Mouse (Mus musculus): ENCODE data around the gene C530025M09Rik. TPM values are rescaled to one million over a fixed set of nuclear protein-coding genes. Genes with fewer than 3 reads are reported as not detected.

Gene C530025M09Rik
- total and polyA plus RNA-seq, 3 experiments = not detected

DNA sequence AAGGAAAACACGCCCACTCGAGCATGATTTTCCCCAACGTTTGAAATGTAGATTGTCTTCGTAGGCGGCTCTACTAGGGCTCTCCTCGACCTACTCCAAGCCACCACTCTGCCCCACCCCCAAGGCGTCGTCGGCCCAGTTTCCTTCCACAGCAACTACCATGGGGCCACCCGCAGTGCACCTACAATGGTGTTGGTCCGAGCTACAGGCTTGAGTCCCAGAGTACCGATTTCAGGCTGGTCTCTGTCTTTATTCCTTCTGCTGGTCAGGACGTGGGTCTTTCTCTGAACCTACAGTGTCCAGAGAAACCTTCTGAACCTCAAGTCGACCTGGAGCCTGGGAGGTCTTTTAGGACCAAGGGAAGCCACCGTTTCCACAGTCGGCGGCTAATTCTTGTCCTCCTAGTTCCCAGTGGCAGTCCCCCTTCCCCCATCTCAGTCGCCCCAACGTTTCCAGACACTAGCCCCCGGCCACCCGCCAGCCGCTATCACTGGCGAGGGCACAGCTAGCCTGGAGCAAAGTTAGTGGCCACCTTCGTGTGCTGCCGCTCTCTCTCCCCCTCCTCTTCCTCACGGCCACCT is 968 bp downstream of the C530025M09Rik start:
- H3K36me3 ChIP-seq (ENCODE audit: control insufficient read depth in 1 of 2, insufficient read depth in 2 of 2, low read length in 2 of 2) = no peaks in the 10 kb centered on the region
- H3K4me3 ChIP-seq (ENCODE audit: control insufficient read depth in 1 of 2, insufficient read depth in 1 of 2, low read depth in 2 of 2, low read length in 2 of 2) = no peak overlapping the region
- TF ChIP-seq MXI1 (IDR thresholded peaks at IDR 0.05; ENCODE audit: low read depth, low read length) (no peak), E2F4 (IDR thresholded peaks at IDR 0.05; ENCODE audit: borderline replicate concordance, low read depth, low read length) (no peak), CHD1 (IDR thresholded peaks at IDR 0.05; ENCODE audit: low read depth, low read length) (no peak), POLR2AphosphoS2 (IDR thresholded peaks at IDR 0.05; ENCODE audit: low read length) (no peak), MYC (IDR thresholded peaks at IDR 0.05; ENCODE audit: low read depth, low read length) (no peak), POLR2AphosphoS5 (IDR thresholded peaks at IDR 0.05; ENCODE audit: borderline replicate concordance, low read depth, low read length) (no peak), KAT2A (conservative IDR thresholded peaks at IDR 0.05; ENCODE audit: low read depth, low read length) (no peak), CTCF (IDR thresholded peaks at IDR 0.05 in 2 of 3, conservative IDR thresholded peaks at IDR 0.05 in 1 of 3; ENCODE audit: control insufficient read depth in 1 of 3, insufficient read depth in 1 of 3, low read depth in 2 of 3, low read length in 3 of 3, poor library complexity in 1 of 3, severe bottlenecking in 1 of 3) (no peak), NRF1 (IDR thresholded peaks at IDR 0.05; ENCODE audit: insufficient read depth, low read depth, low read length, poor library complexity, severe bottlenecking) (no peak), TAL1 (IDR thresholded peaks at IDR 0.05; ENCODE audit: low read length) (no peak), GABPA (IDR thresholded peaks at IDR 0.05; ENCODE audit: low read depth, low read length) (no peak), ZC3H11A (IDR thresholded peaks at IDR 0.05; ENCODE audit: low read depth, low read length) (no peak), MYB (IDR thresholded peaks at IDR 0.05; ENCODE audit: low read depth, low read length) (no peak), NELFE (IDR thresholded peaks at IDR 0.05; ENCODE audit: low read depth, low read length) (no peak)
- H3K4me1 ChIP-seq (ENCODE audit: control insufficient read depth in 1 of 2, insufficient read depth in 2 of 2, low read length in 2 of 2) = no peaks in the 10 kb centered on the region
- H3K79me2 ChIP-seq (ENCODE audit: control insufficient read depth, insufficient read depth, low read length, poor library complexity) = no peaks in the 10 kb centered on the region
- H3K27me3 ChIP-seq (ENCODE audit: control insufficient read depth in 1 of 2, insufficient read depth in 2 of 2, low read length in 2 of 2) = no peaks in the 10 kb centered on the region
- H3K9me3 ChIP-seq (replicated peaks; ENCODE audit: insufficient read depth, low read length) = no peaks in the 10 kb centered on the region
- H3K9ac ChIP-seq (ENCODE audit: control insufficient read depth, low read depth, low read length, poor library complexity, severe bottlenecking) = no peak overlapping the region
- no peak for DNase-seq (ENCODE audit: low read depth, low spot score)
- no peak overlapping the region for H3K27ac ChIP-seq (ENCODE audit: control insufficient read depth, low read depth, low read length)

DNA sequence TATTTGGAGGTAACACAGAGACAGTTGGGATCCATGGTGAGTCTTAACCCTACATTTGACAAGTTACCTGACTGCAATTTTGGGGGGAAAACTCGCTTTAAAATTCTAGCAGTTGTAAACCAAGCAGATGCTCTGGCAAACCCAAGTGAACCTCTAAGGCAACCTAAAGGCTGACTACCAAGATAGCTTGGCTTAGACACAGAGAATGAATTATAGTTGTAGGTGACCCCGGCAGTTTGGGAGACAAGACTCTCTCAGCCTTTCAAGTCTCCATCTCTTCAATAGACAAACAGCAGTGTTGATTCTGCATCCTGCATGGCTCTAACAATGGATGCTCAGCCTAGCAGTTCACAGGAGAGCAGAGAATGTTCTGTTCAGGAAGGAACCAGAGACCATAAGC is 2.1 kb downstream of the C530025M09Rik start, which contains the start of gene Syndig1:
Gene Syndig1 (plus strand): TSS at position 301 of the 400 bp plus-strand sequence.
- Histone ChIP-seq H3K27me3 (ENCODE audit: control insufficient read depth in 1 of 2, insufficient read depth in 2 of 2, low read length in 2 of 2) (no peaks in the 10 kb centered on the region), H3K79me2 (ENCODE audit: control insufficient read depth, insufficient read depth, low read length, poor library complexity) (no peaks in the 10 kb centered on the region), H3K9me3 (replicated peaks; ENCODE audit: insufficient read depth, low read length) (no peaks in the 10 kb centered on the region), H3K4me1 (ENCODE audit: control insufficient read depth in 1 of 2, insufficient read depth in 2 of 2, low read length in 2 of 2) (no peaks in the 10 kb centered on the region), H3K9ac (ENCODE audit: control insufficient read depth, low read depth, low read length, poor library complexity, severe bottlenecking) (no peak within 1 kb of the TSS), H3K36me3 (ENCODE audit: control insufficient read depth in 1 of 2, insufficient read depth in 2 of 2, low read length in 2 of 2) (no peaks in the 10 kb centered on the region), H3K27ac (ENCODE audit: control insufficient read depth, low read depth, low read length) (no peak within 1 kb of the TSS), H3K4me3 (ENCODE audit: control insufficient read depth in 1 of 2, insufficient read depth in 1 of 2, low read depth in 2 of 2, low read length in 2 of 2) (no peak within 1 kb of the TSS)
- DNase-seq (ENCODE audit: low read depth, low spot score) = no peak
- no peak for TF ChIP-seq BHLHE40 (IDR thresholded peaks at IDR 0.05; ENCODE audit: borderline replicate concordance, low read depth, low read length)
- no peak for TF ChIP-seq HCFC1 (IDR thresholded peaks at IDR 0.05; ENCODE audit: low read depth, low read length)
- TF ChIP-seq RAD21 (IDR thresholded peaks at IDR 0.05; ENCODE audit: low read depth, low read length) = no peak
- TF ChIP-seq MYC (IDR thresholded peaks at IDR 0.05; ENCODE audit: low read depth, low read length) = no peak
- TF ChIP-seq TBP (IDR thresholded peaks at IDR 0.05; ENCODE audit: low read depth, low read length) = no peak
- TF ChIP-seq NRF1 (IDR thresholded peaks at IDR 0.05; ENCODE audit: insufficient read depth, low read depth, low read length, poor library complexity, severe bottlenecking) = no peak
- TF ChIP-seq POLR2AphosphoS5 (IDR thresholded peaks at IDR 0.05; ENCODE audit: borderline replicate concordance, low read depth, low read length) = no peak
- no peak for TF ChIP-seq ZMIZ1 (IDR thresholded peaks at IDR 0.05; ENCODE audit: low read depth, low read length)
- TF ChIP-seq USF2 (IDR thresholded peaks at IDR 0.05; ENCODE audit: borderline replicate concordance in 1 of 2, insufficient read depth in 1 of 2, low read depth in 1 of 2, low read length in 2 of 2) = no peak
